Mouse (Mus musculus): ENCODE measurements at regions not wholly inside any gene's neighbourhood (a gene's known extent, or its start where the extent isn't known, plus 50 kb on each side); places are given as distances from the start of the nearest gene placed in this dataset.
A peak's percentile ranks its signal among the peaks of the same experiment; 100 is the strongest.

- no peak for DNase-seq
These were observed 611.8 kb downstream of the Snca start for GRCm38 (mm10) chr6:60217840-60218239.

- peak; percentile 1 for DNase-seq
These were observed 628.1 kb downstream of the Snca start for GRCm38 (mm10) chr6:60201548-60201947.

All from B cell, adult 2 months (primary cell).